Mouse (Mus musculus) embryonic facial prominence, embryonic 11.5 days (tissue): ENCODE data around the gene Gm9603. TPM values are rescaled to one million over a fixed set of nuclear protein-coding genes. Genes with fewer than 3 reads are reported as not detected.
"Not testable (repeated sequence)": the region's sequence is repeated elsewhere in the genome, so short reads cannot be mapped to it uniquely, and the experiment has no call there.

ENCODE experiments used
- ATAC-seq: fragments of 200-750 bp; cut with Nextera tagmentation; replicated peaks from 2 replicates; pipeline ENCODE4 v1.8.0; 2017; ENCODE audit warnings: low read depth; ENCODE audit not compliant: insufficient number of reproducible peaks, low FRiP score, low TSS enrichment
- DNase-seq: peaks from one replicate; pipeline ENCODE4 v3.0.0-alpha.2; 2015; ENCODE audit warnings: low spot score
- H3K27ac ChIP-seq: fragments of 300-500 bp; sonication (generic); replicated peaks from 2 replicates; pipeline ENCODE4 v1.5.1; 2014; ENCODE audit warnings: mild to moderate bottlenecking, low read depth, low read length, control low read depth
- H3K27me3 ChIP-seq: fragments of 300-500 bp; sonication (generic); 2 replicates; pipeline ENCODE4 v1.6.1; 2014; ENCODE audit warnings: mild to moderate bottlenecking, low read length, moderate library complexity, mixed read lengths; ENCODE audit not compliant: control insufficient read depth, insufficient read depth
- H3K36me3 ChIP-seq: fragments of 300-500 bp; sonication (generic); replicated peaks from 2 replicates; pipeline ENCODE4 v1.6.1; 2014; ENCODE audit warnings: low read depth, mild to moderate bottlenecking, low read length, moderate library complexity, mixed read lengths; ENCODE audit not compliant: control insufficient read depth, insufficient read depth
- H3K4me1 ChIP-seq: fragments of 300-500 bp; sonication (generic); 2 replicates; pipeline ENCODE4 v1.6.1; 2014; ENCODE audit warnings: low read length, mixed read lengths; ENCODE audit not compliant: control insufficient read depth, insufficient read depth
- H3K4me2 ChIP-seq: fragments of 300-500 bp; sonication (generic); 2 replicates; pipeline ENCODE4 v1.6.1; 2014; ENCODE audit warnings: low read depth, mild to moderate bottlenecking, control low read depth, low read length, moderate library complexity
- H3K4me3 ChIP-seq: fragments of 300-500 bp; sonication (generic); 2 replicates; pipeline ENCODE4 v1.5.1; 2014; ENCODE audit warnings: low read depth, low read length, control low read depth
- H3K9ac ChIP-seq: fragments of 300-500 bp; sonication (generic); replicated peaks from 2 replicates; pipeline ENCODE4 v1.6.1; 2014; ENCODE audit warnings: mild to moderate bottlenecking, control low read depth, low read length
- H3K9me3 ChIP-seq: fragments of 300-500 bp; sonication (generic); replicated peaks from 2 replicates; pipeline ENCODE4 v1.6.1; 2016; ENCODE audit warnings: mild to moderate bottlenecking, low read length, inconsistent platforms, mixed read lengths; ENCODE audit not compliant: control insufficient read depth
- WGBS: fragments of 180-500 bp; shearing (Covaris S2); extraction: QIAGEN DNeasy Blood & Tissue Kit; methylation state at CpG from one replicate; pipeline ENCODE4 v1.1.7; 2014; 5-methylcytosine and 5-hydroxymethylcytosine counted together
- polyA plus RNA-seq: library from polyadenylated mRNA; unstranded; fragments of >200 nt; fragmentation: Nextera tagmentation; extraction: Ambion mirVana; gene quantifications from 2 replicates; pipeline ENCODE4 v1.2.1, GENCODE M21; 2014

Gm9603 gene
- not detected in 2 replicates for polyA plus RNA-seq

GRCm38 (mm10) chr14:5687357-5687756 is at the start of gene Gm9603:
Gene Gm9603, minus strand, starts transcription at chr14:5687457.
- not testable (repeated sequence) for ATAC-seq, DNase-seq, H3K27me3 ChIP-seq, H3K27ac ChIP-seq, H3K9me3 ChIP-seq, H3K4me2 ChIP-seq, H3K36me3 ChIP-seq, H3K4me3 ChIP-seq, H3K4me1 ChIP-seq, H3K9ac ChIP-seq
- no CpG with 5 or more reads among the region's 2 CpGs for WGBS

DNA sequence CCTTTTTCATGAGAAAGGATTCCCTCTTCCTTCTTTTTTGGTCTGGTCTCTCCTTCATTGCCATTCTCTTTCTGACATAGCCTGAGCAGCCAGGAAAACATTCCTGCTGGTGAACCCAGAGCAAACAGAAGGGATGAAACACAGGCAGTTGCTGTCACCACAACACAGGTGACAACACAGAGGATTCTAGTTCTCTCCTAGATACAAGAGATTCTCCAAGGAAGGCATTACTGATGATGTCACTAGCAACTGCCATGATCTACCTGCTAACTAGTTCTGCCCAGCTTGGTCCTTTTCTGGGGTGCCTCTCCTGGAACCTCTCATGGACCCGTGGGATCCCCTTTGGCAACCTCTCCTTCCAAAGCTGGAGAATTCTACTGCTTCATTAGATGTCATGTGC is 54.3 kb downstream of the Gm9603 start, which contains the start of gene Gm8265:
TSS of gene Gm8265 (minus strand) at position 101 of the 400 bp plus-strand sequence.
- not testable (repeated sequence) for DNase-seq, H3K27ac ChIP-seq, H3K9ac ChIP-seq, H3K36me3 ChIP-seq, H3K4me2 ChIP-seq, H3K4me1 ChIP-seq, H3K9me3 ChIP-seq, H3K27me3 ChIP-seq, H3K4me3 ChIP-seq, ATAC-seq
- no CpG with 5 or more reads among the region's 1 CpGs for WGBS

Other genes with a start within 250 kb of the Gm9603 start
- gene Gm3194, start 232.0 kb downstream of the Gm9603 start, polyA plus RNA-seq: 1.2 and 1.7 TPM in 2 replicates
- gene Gm8246, start 209.6 kb downstream of the Gm9603 start, polyA plus RNA-seq: not detected in 2 replicates
- gene Gm3187, start 203.2 kb downstream of the Gm9603 start, polyA plus RNA-seq: not detected in 2 replicates
- gene Gm3488, start 185.8 kb downstream of the Gm9603 start, polyA plus RNA-seq: 1.9 and 2.8 TPM in 2 replicates
- gene Gm3532, start 149.0 kb downstream of the Gm9603 start, polyA plus RNA-seq: not detected in 2 replicates
- gene Gm8265, start 54.4 kb downstream of the Gm9603 start, polyA plus RNA-seq: not detected in 2 replicates
- 0.17 and 0.46 TPM in 2 replicates for gene Gm3373, start 54.1 kb upstream of the Gm9603 start, polyA plus RNA-seq
- gene Gm3383, start 120.5 kb upstream of the Gm9603 start, polyA plus RNA-seq: 1.7 and 1.9 TPM in 2 replicates
- not detected in 2 replicates for gene Gm3424, start 142.9 kb upstream of the Gm9603 start, polyA plus RNA-seq
- 0.17 and 0.39 TPM in 2 replicates for gene Gm8237, start 192.9 kb upstream of the Gm9603 start, polyA plus RNA-seq